Mouse (Mus musculus): ENCODE results near the gene Rai14.

- no peak for TF ChIP-seq ZC3H11A (IDR thresholded peaks at IDR 0.05; ENCODE audit: low read depth, low read length)
- TF ChIP-seq CTCF (IDR thresholded peaks at IDR 0.05 in 2 of 3, conservative IDR thresholded peaks at IDR 0.05 in 1 of 3; ENCODE audit: control insufficient read depth in 1 of 3, insufficient read depth in 1 of 3, low read depth in 2 of 3, low read length in 3 of 3, poor library complexity in 1 of 3, severe bottlenecking in 1 of 3), result peak; percentile 55 to 56 (median 56)
- no peak for TF ChIP-seq USF2 (IDR thresholded peaks at IDR 0.05; ENCODE audit: borderline replicate concordance in 1 of 2, insufficient read depth in 1 of 2, low read depth in 1 of 2, low read length in 2 of 2)
These were observed 5.7 kb downstream of the Rai14 start for GRCm38 (mm10) chr15:10708591-10709272.

Measured in MEL (cell line).